Mouse (Mus musculus) monocyte, adult 2 months (primary cell): ENCODE data around the gene Gm28048.

Source experiments
- DNase-seq, 2 experiments: peaks; one replicate each; pipeline ENCODE4 v3.0.0; 2022; ENCODE audit warnings: low spot score in 2 of 2, low read depth in 1 of 2

Gene Gm28048

DNA sequence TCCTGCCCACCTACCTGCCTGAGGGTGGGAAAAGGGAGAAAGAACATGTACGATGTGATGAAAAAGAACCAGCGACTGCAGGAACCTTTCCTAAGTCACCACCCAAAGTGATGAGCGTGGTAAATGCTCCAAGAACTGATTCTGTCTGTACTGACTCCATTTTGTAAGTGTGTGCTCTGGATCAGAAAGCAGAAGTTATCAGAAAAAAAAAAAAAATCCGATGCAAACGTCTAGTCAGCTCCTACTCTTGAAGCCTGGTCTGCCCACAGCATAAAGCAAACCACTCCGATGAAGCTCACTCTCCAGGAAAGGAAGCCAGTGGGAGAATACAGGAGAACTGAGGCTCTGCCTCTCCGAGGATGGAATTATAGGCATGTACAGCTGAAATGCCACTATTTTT, 29.2 kb downstream of the Gm28048 start:
- DNase-seq = no peak

DNA sequence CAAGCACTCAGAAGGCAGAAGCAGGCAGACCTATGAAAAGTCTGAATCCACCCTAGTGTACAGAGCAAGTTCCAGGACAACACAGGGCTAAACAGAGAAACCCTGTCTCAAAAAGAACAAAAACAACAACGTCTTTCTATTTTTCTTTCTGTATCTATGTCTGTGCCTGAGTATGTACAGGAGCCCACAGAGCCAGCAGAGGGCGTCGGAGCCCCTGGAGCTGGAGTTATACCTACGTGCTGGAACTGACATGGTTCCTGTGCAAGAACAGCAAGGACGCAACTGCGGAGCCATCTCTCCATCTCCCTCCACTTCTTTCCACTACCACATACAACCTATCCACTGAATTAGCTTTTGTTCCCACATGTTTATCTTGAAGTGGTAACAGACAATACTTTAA, 31.8 kb downstream of the Gm28048 start:
- DNase-seq = no peak

DNA sequence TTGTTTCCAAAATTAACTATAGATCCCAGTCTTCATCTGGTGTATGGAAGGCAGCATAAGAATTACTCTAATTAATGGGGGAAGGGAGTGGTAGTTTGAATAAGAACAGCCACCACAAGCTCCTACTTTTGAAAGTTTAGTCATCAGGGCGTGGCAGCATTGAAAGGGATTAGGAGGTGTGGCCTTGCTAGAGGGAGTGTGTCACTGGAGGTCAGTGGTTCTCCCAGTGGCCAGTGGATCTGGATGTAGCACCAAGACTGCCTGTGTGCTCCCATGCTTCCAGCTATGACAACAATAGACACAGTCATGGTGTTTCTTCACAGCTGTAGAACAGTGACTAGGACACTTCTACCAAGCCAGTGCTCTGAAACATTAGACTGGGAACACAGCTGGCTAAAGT, 32.8 kb downstream of the Gm28048 start:
- no peak for DNase-seq

DNA sequence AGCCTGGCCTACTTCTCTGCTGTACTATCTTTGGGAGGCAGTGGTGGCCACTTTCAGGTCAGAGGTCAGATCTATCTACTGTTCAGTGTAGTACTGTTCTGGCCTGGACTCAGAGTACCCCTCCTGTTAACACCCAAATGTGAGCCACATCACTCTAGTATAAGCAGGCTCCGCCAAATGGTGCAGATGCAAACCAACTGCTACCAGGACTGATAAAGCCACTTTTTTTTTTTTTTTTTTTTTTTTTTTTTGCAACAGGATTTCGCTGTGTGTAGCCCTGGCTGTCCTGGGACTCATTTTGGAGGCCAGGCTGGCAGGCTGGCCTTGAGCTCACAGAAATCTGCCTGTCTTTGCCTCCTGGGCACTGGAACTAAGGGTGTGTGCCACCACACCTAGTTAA, 42.9 kb downstream of the Gm28048 start:
- no peak for DNase-seq

DNA sequence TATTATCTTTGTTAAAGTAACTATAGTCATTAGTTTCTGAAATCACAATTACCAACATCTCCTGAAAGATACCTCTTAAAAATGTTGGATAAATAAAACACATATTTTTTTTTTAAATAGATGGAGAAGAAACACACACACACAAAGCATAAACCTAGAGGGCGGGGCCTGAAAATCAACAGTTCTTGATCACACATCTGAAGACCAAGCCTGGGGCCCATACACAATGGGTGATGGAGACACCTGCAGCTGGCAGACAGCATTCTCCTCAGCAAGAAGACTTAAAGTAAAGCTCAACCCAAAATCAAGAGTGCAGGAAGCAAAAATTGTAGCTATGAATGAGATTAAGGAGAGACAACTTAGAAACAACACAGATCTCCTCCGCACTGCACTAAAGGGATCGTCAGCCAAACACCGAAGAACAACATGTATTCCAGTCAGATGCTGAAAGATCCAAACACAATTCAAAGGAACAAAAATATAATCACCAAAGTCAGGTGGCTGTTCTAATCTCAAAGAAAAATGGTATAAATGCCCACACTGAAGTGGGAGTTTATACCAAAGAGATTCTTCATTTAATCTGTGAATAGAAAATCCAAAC, 44.1 kb downstream of the Gm28048 start:
- DNase-seq = no peak

DNA sequence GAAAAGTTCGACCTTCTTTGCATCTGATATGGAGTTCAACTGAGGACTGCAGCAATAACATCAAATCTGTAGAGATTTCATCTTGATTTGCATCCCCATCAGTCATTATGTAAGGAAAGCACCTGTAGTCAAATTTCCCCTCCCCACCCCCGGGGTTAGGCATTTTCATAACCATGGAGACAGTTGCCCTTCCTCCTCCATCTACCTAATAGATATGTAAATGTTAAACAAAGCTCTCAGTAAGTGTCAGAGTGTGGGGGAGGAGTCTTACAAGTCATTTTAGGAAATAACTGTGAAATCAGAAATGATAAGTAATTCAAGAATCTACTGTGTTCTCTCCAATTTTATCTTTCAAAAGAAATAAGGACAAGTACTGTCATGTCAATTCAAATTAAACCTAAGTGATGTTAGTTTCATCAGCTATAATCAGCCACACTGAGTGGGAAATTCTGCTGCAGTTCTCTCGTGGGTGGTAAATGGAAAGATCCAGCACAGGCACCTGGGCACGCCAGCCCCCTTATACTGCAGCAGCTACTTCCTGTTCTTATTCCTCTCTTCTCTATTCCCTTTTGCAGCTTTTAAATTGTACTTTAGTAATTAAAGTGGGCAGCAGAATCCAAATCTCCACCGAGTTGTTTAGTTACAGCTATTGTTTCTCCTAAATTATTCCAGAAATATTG, 45.3 kb downstream of the Gm28048 start:
- DNase-seq = no peak

DNA sequence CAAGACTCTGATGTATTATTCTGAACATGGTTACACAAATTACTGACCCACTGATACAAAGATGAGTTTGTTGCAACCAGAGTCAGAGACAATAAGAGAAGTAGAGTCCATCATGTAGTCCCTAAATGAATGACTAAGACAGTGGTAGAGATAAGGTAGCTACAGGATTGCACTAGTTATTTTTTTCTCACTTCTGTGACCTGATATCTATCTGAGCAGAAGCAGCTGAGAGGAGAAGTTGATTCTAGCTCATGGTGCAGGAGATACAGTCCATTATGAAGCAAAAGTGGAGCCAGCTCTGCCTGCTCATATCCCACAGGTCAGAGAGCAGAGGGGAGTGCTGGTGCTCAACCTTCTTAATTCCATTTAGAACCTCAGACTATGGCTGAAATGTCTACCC, 49.7 kb downstream of the Gm28048 start:
- no peak for DNase-seq

DNA sequence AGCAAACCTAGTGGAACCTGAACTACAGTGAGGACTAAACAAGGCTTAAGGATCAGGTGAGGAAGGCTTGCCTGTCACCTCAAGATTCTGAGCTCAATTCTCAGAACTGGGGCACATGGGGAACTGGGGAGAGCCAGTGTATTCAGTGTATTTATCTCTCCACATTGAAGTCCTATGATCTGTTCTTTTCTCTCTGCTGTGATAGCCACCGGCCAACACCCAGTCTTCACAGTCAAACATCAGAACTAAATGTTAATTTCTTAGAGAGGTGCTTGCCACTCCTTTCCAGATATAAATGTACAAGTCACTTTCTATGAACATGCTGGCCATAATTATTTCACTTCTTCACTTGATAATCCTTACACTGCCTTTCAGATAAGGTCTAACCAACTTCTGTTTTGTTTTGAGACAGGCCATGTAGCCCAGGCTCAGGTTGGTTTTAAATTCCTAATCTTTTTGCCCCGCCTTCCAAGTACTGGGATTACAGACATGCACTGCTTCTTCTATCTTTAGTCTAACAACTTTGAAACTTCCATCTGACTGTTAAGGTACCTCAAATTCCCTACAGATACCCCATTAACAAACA, 50.5 kb downstream of the Gm28048 start:
- no peak for DNase-seq

DNA sequence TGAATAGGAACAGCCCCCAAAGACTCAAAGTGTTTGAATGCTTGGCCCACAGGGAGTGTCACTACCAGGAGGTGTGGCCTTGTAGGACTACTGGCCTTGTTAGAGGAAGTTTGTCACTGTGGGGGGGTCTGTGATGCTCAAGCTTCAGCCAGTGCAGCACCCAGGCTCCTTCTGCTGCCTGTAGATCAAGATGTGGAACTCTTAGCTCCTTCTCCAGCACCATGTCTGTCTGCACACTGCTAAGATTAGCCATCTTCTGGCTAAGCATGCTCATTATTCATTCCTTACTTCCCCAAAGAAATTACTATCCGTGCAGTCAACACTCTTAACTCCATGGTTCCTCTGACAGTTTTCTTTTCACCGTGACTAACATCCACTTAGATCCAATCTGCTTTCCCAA, 51.8 kb downstream of the Gm28048 start:
- DNase-seq = no peak

DNA sequence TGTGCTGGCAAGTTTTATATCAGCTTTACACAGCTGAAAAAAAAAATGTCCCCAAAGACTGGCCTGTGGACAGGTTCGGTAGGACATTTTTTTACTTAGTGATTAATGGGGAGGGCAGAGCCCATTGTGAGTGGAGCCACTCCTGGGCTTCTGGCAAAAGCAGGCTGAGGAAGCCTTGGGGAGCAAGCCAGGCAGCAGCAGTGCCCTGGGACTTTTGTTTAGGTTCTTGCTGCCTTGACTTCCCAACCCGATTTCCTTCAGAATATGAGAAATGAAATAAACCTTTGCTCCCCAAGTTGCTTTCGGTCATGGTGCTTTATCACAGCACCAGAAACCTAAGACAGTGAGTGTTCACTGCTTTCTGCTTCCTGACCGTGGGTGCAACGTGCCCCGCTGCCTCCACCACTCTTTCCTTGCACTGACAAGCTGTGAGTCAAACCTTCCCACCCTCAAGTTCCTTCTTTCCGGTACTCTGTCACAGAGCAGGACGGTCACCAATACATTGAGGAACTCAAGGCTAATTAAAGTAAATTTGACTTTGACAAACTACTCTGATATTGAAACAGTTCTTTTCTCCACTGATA, 53.2 kb downstream of the Gm28048 start:
- DNase-seq = peak in 1 of 2 experiments; percentile 5

DNA sequence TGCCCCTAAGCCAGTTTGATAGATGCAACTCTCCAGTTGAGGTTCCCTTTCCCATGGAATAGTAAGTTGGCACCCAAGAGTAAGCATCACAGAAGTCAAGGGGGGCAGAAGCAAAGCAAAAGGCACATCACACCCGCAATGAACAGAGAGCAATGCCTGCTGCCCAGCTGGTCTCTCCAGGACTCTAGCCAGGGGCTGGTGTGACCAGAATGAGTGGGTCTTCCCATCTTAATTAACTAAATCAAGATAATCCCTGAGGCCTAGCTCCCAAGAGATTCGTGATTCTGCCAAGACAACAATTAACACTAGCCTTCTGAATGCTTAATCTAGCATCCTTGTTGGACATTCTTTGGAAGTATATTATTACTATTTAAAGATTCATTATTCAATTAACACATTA, 58.3 kb downstream of the Gm28048 start:
- DNase-seq = no peak

DNA sequence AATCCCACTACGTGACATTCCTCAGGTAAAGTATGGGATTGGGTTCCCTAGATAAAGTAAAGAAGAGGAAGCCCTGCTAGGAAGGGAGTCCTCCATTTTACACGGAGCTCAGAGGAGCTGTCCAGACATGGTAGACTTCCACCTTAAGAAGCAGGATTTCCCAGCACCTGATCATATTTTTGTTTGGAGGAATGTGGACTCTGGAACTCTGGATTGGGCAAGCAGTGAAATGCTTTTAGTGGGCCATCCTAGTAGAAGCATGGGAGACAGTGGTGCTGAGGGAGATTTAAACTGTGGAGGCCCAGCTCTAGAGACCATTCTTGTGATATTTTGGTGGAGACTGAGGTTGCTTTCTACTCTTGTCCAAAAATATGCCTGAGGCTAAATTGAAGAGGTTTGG, 59.3 kb downstream of the Gm28048 start:
- no peak for DNase-seq

DNA sequence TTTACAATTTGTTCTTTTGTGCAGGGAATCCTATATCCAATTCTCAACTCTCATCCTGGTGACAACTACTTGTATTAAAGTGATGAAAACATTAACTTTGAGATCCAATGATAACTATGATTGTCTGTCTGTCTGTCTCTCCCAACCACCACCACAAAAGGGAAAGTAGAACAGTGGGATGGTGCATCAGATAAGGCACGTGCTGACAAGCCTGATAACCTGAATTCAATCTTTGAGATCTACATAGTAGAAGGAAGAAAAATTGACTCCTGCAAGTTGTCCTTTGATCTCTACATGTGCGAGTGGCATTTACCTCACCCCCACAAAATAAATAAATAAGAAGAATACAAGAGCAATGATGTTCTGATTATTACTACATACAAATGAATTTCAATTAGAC, 62.6 kb downstream of the Gm28048 start:
- DNase-seq = no peak

DNA sequence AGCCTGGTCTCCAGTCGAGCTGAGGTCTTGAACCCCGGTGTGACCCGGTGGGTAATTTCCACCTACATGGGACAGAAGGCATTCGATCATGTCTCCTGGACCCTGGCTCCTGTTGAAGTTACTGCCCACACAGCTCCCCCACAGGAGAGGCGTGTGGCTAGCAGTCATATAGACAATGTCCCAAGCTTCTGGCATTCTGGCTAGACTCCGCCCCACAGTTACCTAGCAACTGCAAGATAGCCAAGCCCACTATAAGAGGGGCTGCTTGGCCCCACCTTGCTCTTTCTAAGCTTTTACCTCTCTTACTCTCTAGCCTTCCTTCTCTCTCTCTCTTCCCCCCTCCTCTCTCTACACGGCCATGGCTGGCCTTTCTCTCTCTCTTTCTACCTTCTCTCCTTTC, 64.1 kb downstream of the Gm28048 start:
- no peak for DNase-seq

DNA sequence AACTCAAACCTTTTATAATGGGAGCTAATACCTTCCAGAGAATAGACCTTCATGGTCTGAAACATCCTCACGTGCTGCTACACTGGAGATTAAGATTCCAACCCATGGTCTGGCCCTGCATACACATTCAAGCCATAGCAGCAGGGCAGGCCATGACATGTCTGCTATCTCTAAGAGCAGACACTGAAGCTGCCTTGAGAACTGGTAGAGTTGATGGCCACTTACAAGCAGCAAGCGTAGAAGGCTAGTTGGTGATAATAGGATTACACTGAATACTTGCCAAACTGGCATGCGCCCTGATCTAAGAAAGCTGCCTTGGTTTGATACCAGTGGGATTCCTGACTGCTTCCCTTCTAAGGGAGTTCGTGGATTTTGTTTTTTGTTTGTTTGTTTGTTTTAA, 68.1 kb downstream of the Gm28048 start:
- no peak for DNase-seq

DNA sequence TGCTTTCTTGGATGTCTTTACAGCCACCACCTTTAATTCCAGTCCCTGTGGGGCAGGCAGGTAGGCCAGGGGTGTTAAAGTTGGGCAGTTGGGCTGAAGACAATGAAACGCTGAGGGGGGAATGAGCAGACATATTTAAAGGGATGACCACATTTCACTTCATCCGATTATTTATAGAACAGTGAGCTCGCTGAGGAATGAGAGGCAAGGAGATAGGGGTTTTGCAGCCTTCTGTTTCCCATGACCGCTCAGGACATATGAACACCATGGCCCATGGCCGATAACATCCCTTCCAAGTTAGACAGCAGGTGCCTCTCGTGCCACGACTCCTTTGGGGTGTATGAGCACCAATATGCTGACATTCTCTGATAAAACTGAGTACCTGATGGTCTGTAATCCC, 70.1 kb downstream of the Gm28048 start:
- no peak for DNase-seq

DNA sequence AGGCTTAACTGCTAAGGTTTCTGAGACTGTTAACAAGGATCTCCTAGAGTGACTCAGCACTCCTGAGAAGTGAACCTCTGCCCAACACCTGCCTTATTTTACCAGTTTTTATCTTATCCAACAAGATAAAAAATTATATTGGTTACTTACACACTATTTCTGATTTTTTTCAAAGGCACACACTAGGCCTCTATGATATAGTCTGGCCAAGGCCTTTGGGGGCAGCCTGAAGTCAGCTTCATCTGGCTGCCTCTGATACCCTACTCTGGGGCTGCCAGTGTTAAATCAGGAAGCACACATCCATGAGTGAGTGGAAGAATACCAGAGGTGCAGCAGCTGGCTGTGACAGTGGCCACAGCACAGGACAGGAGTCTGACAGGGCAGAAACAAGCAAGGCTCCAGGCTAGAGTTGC, 75.4 kb downstream of the Gm28048 start:
- no peak for DNase-seq

DNA sequence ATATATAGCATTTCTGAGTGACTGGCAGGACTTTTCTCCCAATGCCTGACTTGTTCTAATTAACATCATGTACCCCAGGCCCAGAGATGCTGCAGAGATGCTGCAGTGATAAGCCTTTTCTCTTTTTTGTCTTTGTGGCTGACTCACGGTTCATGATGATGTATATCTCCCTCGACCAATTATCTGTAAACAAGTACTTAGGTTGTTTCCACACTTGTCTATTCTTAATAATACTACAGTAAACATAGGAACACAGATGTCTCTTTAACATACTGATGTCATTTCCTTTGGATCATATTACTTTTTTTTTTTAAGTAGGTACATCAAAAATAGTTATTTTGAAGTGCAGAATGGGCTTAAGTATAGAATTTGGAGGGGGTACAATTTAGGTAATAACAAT, 79.0 kb downstream of the Gm28048 start:
- DNase-seq = no peak

DNA sequence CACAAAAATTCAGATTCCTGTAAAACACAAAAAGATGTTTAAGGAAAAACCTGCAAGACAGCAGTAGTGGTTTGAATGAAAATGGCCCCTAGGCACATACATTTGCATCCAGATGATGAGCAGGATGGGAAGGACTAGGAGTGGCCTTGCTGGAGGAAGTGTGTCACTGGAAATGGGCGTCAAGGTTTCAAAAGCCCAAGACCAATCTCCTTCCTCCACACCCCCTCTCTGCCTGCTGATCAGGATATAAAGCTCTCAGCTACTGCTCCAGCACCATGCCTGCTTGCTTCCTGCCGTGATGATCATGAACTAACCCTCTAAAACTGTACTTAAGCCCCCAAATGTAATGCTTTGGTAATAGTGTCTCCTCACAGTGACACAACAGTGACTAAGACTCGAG, 81.8 kb downstream of the Gm28048 start:
- DNase-seq = no peak

DNA sequence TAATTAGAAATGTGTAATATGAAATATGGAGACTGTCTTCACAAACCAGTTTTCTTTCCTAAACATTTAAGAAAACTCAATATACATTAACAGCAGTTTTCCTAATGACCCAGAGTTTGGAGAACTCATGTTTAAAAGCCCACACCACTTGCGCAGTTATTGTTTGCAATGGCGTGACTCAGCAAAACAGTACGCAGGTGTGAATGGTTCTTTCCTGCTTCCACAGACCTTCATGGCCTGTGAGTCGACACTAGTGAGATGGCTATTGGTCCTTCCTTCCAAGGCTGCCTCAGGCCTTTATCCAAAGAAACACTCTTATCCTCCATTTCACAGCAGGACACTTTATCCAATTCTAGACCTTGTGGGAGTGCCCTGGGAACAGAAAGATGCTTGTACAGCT, 84.2 kb downstream of the Gm28048 start:
- DNase-seq = no peak

DNA sequence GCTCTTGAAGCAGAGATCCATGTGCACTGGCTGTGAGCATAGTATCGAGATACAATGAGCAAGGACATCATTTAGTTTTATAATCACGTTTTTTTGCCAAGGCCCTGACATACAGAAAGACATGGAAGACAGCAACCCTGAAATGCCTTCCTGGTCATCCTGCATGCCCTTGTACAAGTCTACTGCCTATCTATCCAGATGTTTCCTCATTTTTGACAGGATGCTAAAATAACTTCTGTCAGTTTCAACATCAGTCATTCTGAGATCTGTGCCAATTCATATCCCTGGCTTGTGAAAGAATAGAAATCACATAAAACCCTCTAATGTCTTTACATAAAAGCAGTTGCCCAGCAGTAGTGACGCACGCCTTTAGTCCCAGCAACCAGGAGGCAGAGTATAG, 84.8 kb downstream of the Gm28048 start:
- no peak for DNase-seq

DNA sequence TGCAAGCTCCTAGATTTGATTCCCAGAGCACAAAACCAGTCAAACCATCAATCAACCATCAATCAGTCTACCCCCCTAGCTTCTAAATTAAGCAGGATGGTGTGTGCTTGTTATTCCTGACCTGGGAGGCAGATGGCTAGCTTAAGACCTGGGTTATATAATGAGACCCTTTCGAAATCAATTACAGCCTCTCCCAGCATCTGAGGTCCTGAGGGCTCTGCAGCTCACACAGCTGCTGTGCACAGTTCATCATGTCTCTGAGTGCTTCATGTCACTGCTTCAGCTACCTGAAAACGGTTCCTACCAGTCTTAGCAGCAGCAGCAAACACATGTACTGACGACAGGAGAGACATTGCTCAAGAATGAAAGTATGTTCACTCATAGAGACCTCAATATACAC, 88.8 kb downstream of the Gm28048 start:
- DNase-seq = no peak

DNA sequence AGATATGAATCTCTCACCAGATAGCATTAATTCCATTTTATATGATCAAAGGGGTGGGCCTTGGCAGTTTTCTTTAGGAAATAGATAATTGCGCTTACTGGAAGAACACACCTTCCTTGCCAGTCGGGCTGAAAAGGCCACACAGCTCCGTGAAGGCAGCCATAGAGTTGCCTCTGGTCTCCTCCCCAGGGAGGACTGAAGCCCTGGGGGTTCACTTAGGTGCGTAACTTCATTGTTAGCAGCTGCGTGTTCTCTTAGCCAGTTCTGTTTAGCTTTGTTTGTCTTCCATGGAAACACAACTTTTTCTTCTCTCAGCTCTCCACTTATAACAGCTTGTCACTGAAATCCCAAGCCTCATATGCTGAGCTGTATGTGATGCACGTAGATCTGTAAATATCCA, 89.4 kb downstream of the Gm28048 start:
- no peak for DNase-seq
